Mouse (Mus musculus): ENCODE results near the gene Prph2.

DNA sequence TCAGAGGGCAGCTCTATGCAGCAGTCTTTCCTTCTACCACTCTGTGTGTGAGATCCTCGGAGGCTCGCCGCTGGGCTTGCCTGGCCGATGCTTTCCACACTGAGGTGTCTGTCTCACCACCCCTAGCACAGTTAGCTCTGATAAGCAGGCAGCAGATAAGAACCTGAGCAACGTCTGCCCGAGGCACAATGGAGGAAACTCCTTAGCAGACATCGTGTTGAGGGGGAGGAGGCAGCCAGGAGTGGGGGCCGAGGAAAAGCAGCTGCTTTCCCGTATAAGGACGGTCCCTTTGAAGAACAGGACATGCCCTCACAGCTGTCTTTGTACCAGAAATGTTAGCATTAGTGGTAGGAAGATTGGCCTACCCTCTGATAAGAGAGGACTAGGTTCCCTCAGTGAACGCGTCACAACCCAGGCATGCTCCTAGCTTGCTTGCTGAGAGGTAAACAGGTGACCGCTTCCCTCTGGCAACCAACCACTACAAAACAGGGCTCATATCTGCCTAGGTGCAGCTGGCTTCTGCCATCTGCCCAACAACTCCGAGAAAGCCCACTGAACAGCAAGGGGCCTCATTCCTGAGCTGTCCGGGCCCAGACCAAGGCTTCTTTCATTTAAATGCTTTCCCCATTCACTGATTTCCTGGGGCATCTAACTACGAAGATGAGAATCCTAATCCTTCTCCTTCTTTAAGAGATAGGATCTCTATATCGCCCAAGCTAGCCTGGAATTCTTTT lies 24.2 kb upstream of the Prph2 start:
- TF ChIP-seq POLR2A (IDR thresholded peaks at IDR 0.05; ENCODE audit: extremely low read depth, insufficient read depth, low read length) (no peak), CTCF (IDR thresholded peaks at IDR 0.05; ENCODE audit: low read depth, low read length) (no peak)
